Mouse (Mus musculus) heart, embryonic 11.5 days (tissue): ENCODE measurements around the gene Klf12. TPM values are rescaled to one million over a fixed set of nuclear protein-coding genes. Genes with fewer than 3 reads are reported as not detected.

Source experiments
- ATAC-seq: fragments of 200-750 bp; cut with Nextera tagmentation; replicated peaks from 2 replicates; pipeline ENCODE4 v1.8.0; 2017; ENCODE audit warnings: moderate library complexity; ENCODE audit not compliant: insufficient number of reproducible peaks, low FRiP score, low TSS enrichment
- H3K27ac ChIP-seq: fragments of 300-500 bp; sonication (generic); 2 replicates; pipeline ENCODE4 v1.5.1; 2014; ENCODE audit warnings: mild to moderate bottlenecking, low read depth, low read length
- H3K27me3 ChIP-seq: fragments of 300-500 bp; sonication (generic); 2 replicates; pipeline ENCODE4 v1.6.1; 2014; ENCODE audit warnings: mild to moderate bottlenecking, low read length, mixed read lengths; ENCODE audit not compliant: control insufficient read depth, insufficient read depth
- H3K36me3 ChIP-seq: fragments of 300-500 bp; sonication (generic); 2 replicates; pipeline ENCODE4 v1.6.1; 2014; ENCODE audit warnings: mild to moderate bottlenecking, low read length, moderate library complexity, mixed read lengths; ENCODE audit not compliant: control insufficient read depth, insufficient read depth
- H3K4me1 ChIP-seq: fragments of 300-500 bp; sonication (generic); 2 replicates; pipeline ENCODE4 v1.6.1; 2014; ENCODE audit warnings: low read length; ENCODE audit not compliant: control insufficient read depth, insufficient read depth
- H3K4me2 ChIP-seq: fragments of 300-500 bp; sonication (generic); 2 replicates; pipeline ENCODE4 v1.6.1; 2014; ENCODE audit warnings: mild to moderate bottlenecking, moderate library complexity
- H3K4me3 ChIP-seq: fragments of 300-500 bp; sonication (generic); 2 replicates; pipeline ENCODE4 v1.5.1; 2014; ENCODE audit warnings: low read depth, low read length
- H3K9ac ChIP-seq: fragments of 300-500 bp; sonication (generic); 2 replicates; pipeline ENCODE4 v1.6.1; 2014; ENCODE audit warnings: mild to moderate bottlenecking, low read depth, low read length, moderate library complexity
- H3K9me3 ChIP-seq: fragments of 300-500 bp; sonication (generic); replicated peaks from 2 replicates; pipeline ENCODE4 v1.6.1; 2016; ENCODE audit warnings: low read length; ENCODE audit not compliant: control insufficient read depth
- WGBS: fragments of 180-500 bp; shearing (Covaris S2); extraction: QIAGEN DNeasy Blood & Tissue Kit; methylation state at CpG from one replicate; pipeline ENCODE4 v1.1.7; 2014; ENCODE audit not compliant: insufficient replicate concordance; 5-methylcytosine and 5-hydroxymethylcytosine counted together
- polyA plus RNA-seq: library from polyadenylated mRNA; unstranded; fragments of >200 nt; fragmentation: Nextera tagmentation; extraction: Ambion mirVana; gene quantifications from 2 replicates; pipeline ENCODE4 v1.2.1, GENCODE M21; 2014

Gene Klf12
- polyA plus RNA-seq, 1 experiment from 2014 or later, result 7.3 TPM

DNA sequence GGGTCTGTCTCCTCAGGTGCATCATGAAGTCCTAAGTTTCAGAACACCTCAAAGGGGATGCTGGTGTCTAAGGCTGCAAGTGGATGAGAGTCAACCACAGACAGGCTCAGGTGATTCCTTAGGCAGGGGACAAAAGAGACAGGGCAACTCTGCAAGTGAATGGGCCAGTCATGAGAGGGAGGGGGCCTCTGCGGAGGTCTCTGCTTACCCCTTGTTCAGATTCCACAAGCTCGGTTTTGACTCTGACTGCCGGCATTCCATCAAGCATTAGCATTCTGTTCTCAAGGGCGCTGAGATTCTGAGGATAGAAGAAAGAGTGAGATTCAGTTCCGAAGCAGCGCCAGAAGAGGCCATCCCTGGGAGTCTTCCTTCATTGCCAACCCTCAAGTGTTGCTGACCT, 174.9 kb downstream of the Klf12 start:
- Histone ChIP-seq H3K4me2 (no peak overlapping the region), H3K27me3 (no peaks in the 10 kb centered on the region), H3K9ac (no peak overlapping the region), H3K27ac (no peak overlapping the region), H3K36me3 (no peaks in the 10 kb centered on the region), H3K4me1 (peaks cover 6% of the 10 kb centered on the region; the same call in 1 of the 2 replicates), H3K9me3 (no peaks in the 10 kb centered on the region), H3K4me3 (no peak overlapping the region)
- WGBS, result 40% methylated on average over 6 of the region's 6 CpGs
- ATAC-seq, result no peak

GRCm38 (mm10) chr14:100105570-100105969, 178.9 kb downstream of the Klf12 start:
- H3K9me3 ChIP-seq, result no peaks in the 10 kb centered on the region
- H3K27ac ChIP-seq, result no peak overlapping the region
- H3K27me3 ChIP-seq, result no peaks in the 10 kb centered on the region
- H3K4me2 ChIP-seq, result no peak overlapping the region
- no peak for ATAC-seq
- no peak overlapping the region for H3K9ac ChIP-seq
- H3K4me3 ChIP-seq, result no peak overlapping the region
- WGBS, result 80% methylated on average over 10 of the region's 10 CpGs
- H3K4me1 ChIP-seq, result no peaks in the 10 kb centered on the region
- no peaks in the 10 kb centered on the region for H3K36me3 ChIP-seq

GRCm38 (mm10) chr14:100104818-100105217, 179.7 kb downstream of the Klf12 start:
- H3K27me3 ChIP-seq, result no peaks in the 10 kb centered on the region
- H3K4me3 ChIP-seq, result no peak overlapping the region
- no peak for ATAC-seq
- H3K4me1 ChIP-seq, result no peaks in the 10 kb centered on the region
- H3K27ac ChIP-seq, result no peak overlapping the region
- no peak overlapping the region for H3K9ac ChIP-seq
- WGBS, result 86% methylated on average over 12 of the region's 12 CpGs
- no peak overlapping the region for H3K4me2 ChIP-seq
- H3K36me3 ChIP-seq, result no peaks in the 10 kb centered on the region
- H3K9me3 ChIP-seq, result no peaks in the 10 kb centered on the region

DNA sequence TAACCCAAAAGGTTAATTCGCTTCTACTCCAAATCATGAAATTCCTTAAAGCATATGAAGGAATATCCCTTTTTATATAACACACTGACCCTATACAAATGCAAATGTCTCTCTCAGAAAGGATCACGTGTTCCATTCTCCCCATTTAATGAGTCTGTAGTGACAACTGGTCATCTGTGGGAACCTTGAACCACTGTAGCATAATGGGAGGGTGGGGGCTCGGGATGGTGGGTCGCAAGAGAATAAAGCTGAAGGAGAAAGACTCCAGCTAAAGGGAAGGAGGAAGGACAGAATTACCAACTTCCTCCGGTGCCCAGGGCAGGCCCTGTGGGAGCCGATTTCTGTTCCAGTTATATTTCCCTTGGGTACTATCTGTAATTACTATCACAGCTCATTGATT, 180.7 kb downstream of the Klf12 start:
- Histone ChIP-seq H3K9ac (no peak overlapping the region), H3K9me3 (no peaks in the 10 kb centered on the region), H3K4me1 (no peaks in the 10 kb centered on the region), H3K4me3 (no peak overlapping the region), H3K27ac (no peak overlapping the region), H3K4me2 (no peak overlapping the region), H3K27me3 (no peaks in the 10 kb centered on the region), H3K36me3 (no peaks in the 10 kb centered on the region)
- ATAC-seq, result no peak
- 88% methylated on average over 6 of the region's 6 CpGs for WGBS

- 77% methylated on average over 10 of the region's 10 CpGs for WGBS
- H3K9me3 ChIP-seq, result no peaks in the 10 kb centered on the region
- no peaks in the 10 kb centered on the region for H3K36me3 ChIP-seq
- no peak overlapping the region for H3K27ac ChIP-seq
- ATAC-seq, result no peak
- no peak overlapping the region for H3K4me3 ChIP-seq
- no peaks in the 10 kb centered on the region for H3K27me3 ChIP-seq
- no peaks in the 10 kb centered on the region for H3K4me1 ChIP-seq
- no peak overlapping the region for H3K4me2 ChIP-seq
- H3K9ac ChIP-seq, result no peak overlapping the region
Observed at GRCm38 (mm10) chr14:100097208-100098189, 187.0 kb downstream of the Klf12 start.

GRCm38 (mm10) chr14:100095730-100096129, 188.7 kb downstream of the Klf12 start:
- Histone ChIP-seq H3K4me2 (no peak overlapping the region), H3K9me3 (no peaks in the 10 kb centered on the region), H3K27ac (no peak overlapping the region), H3K9ac (no peak overlapping the region), H3K4me1 (no peaks in the 10 kb centered on the region), H3K4me3 (no peak overlapping the region), H3K36me3 (no peaks in the 10 kb centered on the region), H3K27me3 (no peaks in the 10 kb centered on the region)
- 77% methylated on average over 3 of the region's 3 CpGs for WGBS
- ATAC-seq, result no peak

GRCm38 (mm10) chr14:100090517-100090916, 194.0 kb downstream of the Klf12 start:
- no peak overlapping the region for H3K9ac ChIP-seq
- H3K36me3 ChIP-seq, result no peaks in the 10 kb centered on the region
- no peak overlapping the region for H3K4me2 ChIP-seq
- no peaks in the 10 kb centered on the region for H3K9me3 ChIP-seq
- H3K27me3 ChIP-seq, result no peaks in the 10 kb centered on the region
- no peak overlapping the region for H3K27ac ChIP-seq
- no peak for ATAC-seq
- WGBS, result 84% methylated on average over 1 of the region's 1 CpGs
- H3K4me3 ChIP-seq, result no peak overlapping the region
- H3K4me1 ChIP-seq, result no peaks in the 10 kb centered on the region

GRCm38 (mm10) chr14:100079620-100080019, 204.9 kb downstream of the Klf12 start:
- ATAC-seq, result no peak

More at GRCm38 (mm10) chr14:100079620-100080019, 204.9 kb downstream of the Klf12 start:
- Histone ChIP-seq H3K27me3 (no peaks in the 10 kb centered on the region), H3K9ac (no peak overlapping the region), H3K9me3 (no peaks in the 10 kb centered on the region), H3K4me3 (no peak overlapping the region), H3K4me1 (no peaks in the 10 kb centered on the region), H3K27ac (no peak overlapping the region), H3K4me2 (no peak overlapping the region), H3K36me3 (no peaks in the 10 kb centered on the region)
- 36% methylated on average over 4 of the region's 4 CpGs for WGBS
